Mouse (Mus musculus): Measurements from ENCODE around the gene Ppt2.

The Ppt2 gene

GRCm38 (mm10) chr17:34607997-34608396 lies 20.3 kb downstream of the Ppt2 start:
- DNase-seq (ENCODE audit: low spot score in 2 of 2), result no peak

- no peak for DNase-seq (ENCODE audit: low spot score in 2 of 2)
These were observed 21.9 kb downstream of the Ppt2 start for GRCm38 (mm10) chr17:34606186-34607039.

GRCm38 (mm10) chr17:34605609-34606008 lies 22.7 kb downstream of the Ppt2 start:
- DNase-seq (ENCODE audit: low spot score in 2 of 2), result peak; percentile 94 to 95

- no peak for DNase-seq (ENCODE audit: low spot score in 2 of 2)
These were observed 23.6 kb downstream of the Ppt2 start for GRCm38 (mm10) chr17:34604511-34605237.

GRCm38 (mm10) chr17:34604061-34604508 lies 24.2 kb downstream of the Ppt2 start, which contains the start of gene Agpat1:
TSS of gene Agpat1 (plus strand) at chr17:34604262.
- peak; percentile 99 for DNase-seq (ENCODE audit: low spot score in 2 of 2)

GRCm38 (mm10) chr17:34603375-34604060 lies 24.8 kb downstream of the Ppt2 start, which contains the start of gene Rnf5:
TSS of gene Rnf5 (minus strand) at chr17:34603690.
- DNase-seq (ENCODE audit: low spot score in 2 of 2), result peak; percentile 99

GRCm38 (mm10) chr17:34601796-34602195 lies 26.5 kb downstream of the Ppt2 start:
- no peak for DNase-seq (ENCODE audit: low spot score in 2 of 2)

- no peak for DNase-seq (ENCODE audit: low spot score in 2 of 2)
These were observed 28.4 kb downstream of the Ppt2 start for GRCm38 (mm10) chr17:34599891-34600290.

GRCm38 (mm10) chr17:34597566-34598095 lies 30.7 kb downstream of the Ppt2 start, which contains the start of gene Ager:
TSS of gene Ager (plus strand) at chr17:34597862.
- DNase-seq (ENCODE audit: low spot score in 2 of 2), result no peak

GRCm38 (mm10) chr17:34596098-34596497 lies 32.2 kb downstream of the Ppt2 start:
- DNase-seq (ENCODE audit: low spot score in 2 of 2), result no peak

GRCm38 (mm10) chr17:34593752-34594525 lies 34.4 kb downstream of the Ppt2 start:
- no peak for DNase-seq (ENCODE audit: low spot score in 2 of 2)

GRCm38 (mm10) chr17:34592581-34593549 lies 35.4 kb downstream of the Ppt2 start:
- DNase-seq (ENCODE audit: low spot score in 2 of 2), result peak in 1 of 2 experiments; percentile 42

- DNase-seq (ENCODE audit: low spot score in 2 of 2), result peak; percentile 88 to 89
These were observed 36.3 kb downstream of the Ppt2 start for GRCm38 (mm10) chr17:34591994-34592375.

GRCm38 (mm10) chr17:34591029-34591993 lies 37.0 kb downstream of the Ppt2 start, which contains the start of gene Pbx2:
TSS of gene Pbx2 (plus strand) at chr17:34591266.
- peak in 1 of 2 experiments; percentile 50 for DNase-seq (ENCODE audit: low spot score in 2 of 2)

- no peak for DNase-seq (ENCODE audit: low spot score in 2 of 2)
These were observed 37.9 kb downstream of the Ppt2 start for GRCm38 (mm10) chr17:34590154-34590987.

- peak; percentile 74 to 79 for DNase-seq (ENCODE audit: low spot score in 2 of 2)
These were observed 38.6 kb downstream of the Ppt2 start, which contains the start of gene Gpsm3 for GRCm38 (mm10) chr17:34589681-34590101. TSS of gene Gpsm3 (plus strand) at chr17:34589806.

- DNase-seq (ENCODE audit: low spot score in 2 of 2), result no peak
These were observed 39.1 kb downstream of the Ppt2 start for GRCm38 (mm10) chr17:34589206-34589605.

Measured in spleen, postnatal 36 days (tissue).